Mouse (Mus musculus) retina, embryonic 14.5 days (tissue): Measurements from ENCODE around the gene Plpp6.

ENCODE experiments used
- DNase-seq: peaks from one replicate; pipeline ENCODE4 v3.0.0-alpha.2; 2015; ENCODE audit warnings: low spot score

Gene Plpp6

DNA sequence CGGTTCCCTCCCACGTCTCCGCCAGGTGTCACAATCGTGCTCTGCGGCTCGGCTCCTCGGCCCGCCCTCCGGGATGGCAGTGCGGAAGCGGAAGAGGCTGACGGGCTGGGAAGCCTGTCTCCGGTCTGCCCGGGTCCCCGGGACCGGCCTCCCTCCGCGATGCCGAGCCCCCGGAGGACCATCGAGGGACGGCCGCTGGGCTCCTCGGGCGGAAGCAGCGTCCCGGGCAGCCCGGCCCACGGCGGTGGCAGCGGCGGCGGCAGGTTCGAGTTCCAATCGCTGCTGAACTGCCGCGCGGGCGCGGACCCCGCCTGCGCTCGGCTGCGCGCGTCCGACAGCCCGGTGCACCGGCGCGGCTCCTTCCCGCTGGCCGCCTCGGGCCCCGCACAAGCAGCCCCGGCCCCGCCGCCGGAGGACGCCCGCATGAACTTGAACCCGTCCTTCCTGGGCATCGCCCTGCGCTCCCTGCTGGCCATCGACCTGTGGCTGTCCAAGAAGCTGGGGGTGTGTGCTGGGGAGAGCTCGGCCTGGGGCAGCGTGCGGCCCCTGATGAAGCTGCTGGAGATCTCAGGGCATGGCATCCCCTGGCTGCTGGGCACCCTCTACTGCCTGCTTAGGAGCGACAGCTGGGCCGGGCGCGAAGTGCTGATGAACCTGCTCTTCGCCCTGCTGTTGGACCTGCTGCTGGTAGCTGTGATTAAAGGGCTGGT lies at the start of gene Plpp6:
Gene Plpp6, plus strand, starts transcription at position 112 of the 710 bp plus-strand sequence.
- DNase-seq, result peak; percentile 72

DNA sequence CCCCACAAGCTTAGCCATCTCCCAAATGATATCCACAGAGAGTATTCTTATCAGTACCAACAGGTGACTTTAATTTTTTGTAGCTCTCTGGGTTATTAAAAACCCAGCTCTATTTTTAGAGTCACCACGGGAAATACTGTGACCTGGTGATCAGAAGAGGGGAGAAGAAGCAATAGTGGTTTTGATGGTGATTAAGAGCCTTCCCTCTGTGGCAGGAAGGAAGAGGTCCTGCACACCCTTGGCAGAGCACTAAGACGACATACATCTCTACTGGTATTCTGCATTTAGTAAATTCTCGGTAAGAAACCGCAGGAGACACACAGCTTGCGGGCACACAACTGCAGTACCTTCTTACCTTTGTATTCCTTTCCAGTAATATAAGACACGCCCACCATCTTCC lies 49.2 kb upstream of the Plpp6 start:
- no peak for DNase-seq

DNA sequence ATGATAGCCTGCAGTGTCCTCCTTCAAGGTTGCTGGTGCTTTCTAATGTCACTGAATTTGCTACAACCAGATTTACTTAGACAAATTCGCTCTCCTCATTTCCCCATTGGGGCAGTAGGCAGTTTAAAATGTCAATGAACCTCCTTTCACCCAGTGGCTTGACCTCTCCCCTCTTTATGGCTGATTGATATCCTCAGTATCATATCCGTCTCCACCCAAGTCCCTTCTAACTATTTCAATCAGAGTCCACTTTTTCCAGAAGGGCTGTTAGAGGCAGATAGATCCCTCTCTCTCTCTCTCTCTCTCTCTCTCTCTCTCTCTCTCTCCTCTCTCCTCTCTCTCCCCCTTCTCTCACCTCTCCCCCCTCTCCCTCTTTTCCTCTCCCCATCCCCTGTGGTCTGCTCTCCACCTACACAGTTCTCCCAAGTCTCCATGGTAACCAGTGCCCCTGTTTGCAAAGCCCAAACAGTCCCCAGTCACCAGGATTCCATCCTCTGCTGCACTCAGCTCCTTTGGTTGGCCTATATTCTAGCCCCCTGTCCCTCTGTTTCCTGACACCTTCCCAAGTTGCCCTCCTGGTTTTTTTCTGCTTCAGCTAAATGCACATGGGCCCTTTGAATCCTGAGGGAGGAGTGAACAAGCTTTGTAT lies 48.0 kb upstream of the Plpp6 start:
- no peak for DNase-seq

DNA sequence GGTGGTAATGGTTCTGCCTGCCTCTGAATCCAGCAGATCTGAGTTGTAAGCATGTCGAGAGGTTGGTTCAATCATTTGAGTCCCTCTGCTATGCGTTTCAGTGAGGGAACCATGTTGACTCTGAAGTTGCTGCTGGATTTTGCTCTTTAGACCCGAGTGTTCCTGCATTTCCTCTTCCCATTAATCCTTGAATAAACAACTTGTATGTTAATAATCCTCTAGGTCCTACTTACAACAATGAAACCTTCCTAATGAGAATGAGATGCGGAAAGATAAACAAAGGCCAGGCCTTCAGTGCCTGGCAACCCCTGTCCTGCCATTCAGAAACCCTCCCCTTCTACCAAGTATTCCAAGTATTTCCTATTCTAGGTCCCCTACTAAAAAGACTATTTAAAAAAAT lies 47.3 kb upstream of the Plpp6 start:
- no peak for DNase-seq

GRCm38 (mm10) chr19:28917839-28918238 lies 45.9 kb upstream of the Plpp6 start:
- no peak for DNase-seq

DNA sequence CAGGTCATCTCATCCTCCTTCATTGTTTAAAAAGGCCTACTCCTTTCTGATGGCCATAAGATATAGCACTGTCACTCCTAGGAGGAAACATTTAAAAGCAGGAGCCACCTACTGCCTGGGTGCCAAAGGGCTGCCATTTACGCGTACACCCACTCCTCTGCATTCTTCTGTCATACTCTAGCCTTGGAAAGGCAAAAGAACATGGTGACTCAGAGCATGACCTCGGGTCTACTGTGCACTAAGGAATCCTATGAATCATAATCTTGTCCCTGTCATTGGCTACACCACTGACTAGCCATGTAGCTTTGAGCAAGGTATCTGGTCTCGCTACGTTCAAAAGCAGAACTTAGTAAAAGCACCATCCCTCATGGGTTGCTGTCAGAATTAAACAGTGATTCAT lies 37.4 kb upstream of the Plpp6 start:
- no peak for DNase-seq

GRCm38 (mm10) chr19:28927396-28927795 lies 36.4 kb upstream of the Plpp6 start:
- no peak for DNase-seq

DNA sequence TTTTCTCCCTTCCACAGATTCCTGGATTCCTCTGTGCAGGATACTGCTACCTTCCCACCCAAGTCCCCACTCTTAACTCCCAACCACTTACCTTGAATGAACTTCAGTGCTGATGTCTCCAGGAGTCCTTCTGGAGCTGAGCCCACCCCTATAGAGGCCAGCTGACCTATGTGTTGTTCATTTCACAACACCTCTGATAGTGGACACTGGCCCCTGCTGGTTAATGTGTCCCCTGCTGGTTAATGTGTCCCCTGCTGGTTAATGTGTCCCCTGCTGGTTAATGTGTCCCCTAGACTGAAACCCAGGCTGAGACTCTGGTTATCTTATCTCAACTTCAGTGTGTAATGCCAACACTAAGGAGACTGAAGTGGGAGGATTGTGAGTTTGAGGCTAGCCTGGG lies 34.7 kb upstream of the Plpp6 start:
- DNase-seq, result no peak

DNA sequence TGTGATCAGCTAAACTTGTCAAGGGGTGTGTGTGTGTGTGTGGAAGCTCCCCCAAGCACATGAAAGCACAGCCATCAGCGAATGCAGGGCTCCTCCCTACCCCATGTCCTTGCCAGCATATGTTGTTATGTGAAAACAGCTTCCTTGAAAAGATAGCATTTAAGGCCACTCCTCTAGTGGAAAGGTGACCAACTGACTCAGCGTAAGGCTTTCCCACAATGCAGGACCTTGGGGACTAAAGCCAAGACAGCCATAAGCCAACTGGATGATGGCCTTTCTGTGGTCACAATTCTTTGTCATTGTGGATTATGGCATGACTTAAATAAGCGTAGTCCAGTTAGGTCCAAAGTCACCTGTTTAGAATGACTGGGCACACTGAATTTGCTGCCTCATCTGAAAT lies 28.9 kb upstream of the Plpp6 start:
- DNase-seq, result no peak

- DNase-seq, result no peak
These were observed 23.4 kb upstream of the Plpp6 start for GRCm38 (mm10) chr19:28940135-28940874.

- no peak for DNase-seq
These were observed 22.5 kb upstream of the Plpp6 start for GRCm38 (mm10) chr19:28941271-28941670.

DNA sequence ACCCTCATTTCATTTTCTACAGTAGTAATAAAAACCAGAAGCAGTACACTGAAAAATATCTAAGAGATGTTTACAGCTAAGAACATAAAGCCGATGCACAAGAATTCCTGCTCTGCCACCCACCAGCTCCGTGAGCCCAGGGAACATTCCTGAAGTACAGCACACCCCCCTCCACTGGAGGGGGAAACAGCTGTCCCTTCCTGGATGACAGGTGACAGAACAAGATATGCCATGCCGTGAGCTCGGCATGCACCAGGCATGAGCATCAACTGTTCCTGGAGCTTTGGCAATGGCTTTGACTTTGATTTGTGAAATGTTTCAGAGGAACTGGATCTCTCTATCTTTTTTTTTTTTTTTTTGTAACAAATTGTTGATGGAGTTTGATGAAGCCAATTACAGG lies 17.0 kb upstream of the Plpp6 start:
- no peak for DNase-seq

- no peak for DNase-seq
These were observed 16.4 kb upstream of the Plpp6 start for GRCm38 (mm10) chr19:28947311-28947710.

DNA sequence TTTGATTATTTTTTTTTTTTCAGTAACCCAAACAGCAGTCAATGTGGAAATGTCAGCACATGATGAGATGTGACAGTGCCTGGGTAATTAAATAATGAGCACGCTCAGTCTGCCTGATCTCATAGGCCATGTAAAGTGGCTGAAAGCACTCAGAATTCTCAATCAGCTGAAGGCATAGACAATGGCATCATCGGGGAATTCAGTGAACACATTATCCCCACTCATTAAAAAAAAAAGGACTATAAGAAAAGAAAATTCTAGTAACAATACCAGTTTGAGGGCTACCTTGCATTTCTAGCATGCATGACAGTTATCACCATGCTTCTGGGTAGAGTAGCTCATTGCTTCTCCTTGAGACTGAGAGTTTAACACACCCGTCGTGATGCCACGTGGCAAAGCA lies 12.5 kb upstream of the Plpp6 start:
- DNase-seq, result peak; percentile 58

DNA sequence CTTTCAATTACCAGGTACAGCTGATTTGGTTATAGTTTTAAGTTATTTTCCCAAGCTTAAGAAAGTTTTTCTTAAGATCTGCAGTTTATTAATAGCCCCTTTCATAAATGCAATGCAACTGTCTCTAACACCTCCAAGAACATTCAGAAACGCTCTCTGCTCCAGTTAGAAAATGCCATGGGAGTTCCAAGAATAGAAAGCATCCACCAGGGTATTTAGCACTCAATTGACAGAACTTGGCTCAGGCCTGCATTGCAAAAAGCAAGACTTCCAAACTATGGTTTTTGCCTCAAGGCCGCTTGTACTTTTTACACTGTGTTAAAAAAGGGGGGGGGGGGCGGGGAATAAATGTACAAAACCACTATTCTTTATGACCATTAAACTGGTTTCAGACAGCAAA lies 640 bp upstream of the Plpp6 start:
- no peak for DNase-seq

DNA sequence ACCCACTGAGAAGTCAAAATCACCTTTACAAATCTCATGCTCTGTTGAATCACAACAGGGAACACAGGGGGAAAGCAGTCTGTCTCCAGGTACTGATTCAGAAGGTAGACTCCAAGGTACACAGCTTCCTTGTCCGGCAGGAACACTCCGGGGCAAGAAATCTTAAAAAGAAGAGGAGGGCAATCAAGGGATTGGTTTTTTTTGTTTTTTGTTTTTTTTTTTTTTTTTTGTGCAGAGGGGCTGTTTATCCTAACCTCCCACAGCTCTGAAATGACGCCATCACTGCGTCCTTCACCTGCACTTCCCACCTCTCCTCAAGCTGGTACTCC lies 276 bp upstream of the Plpp6 start:
- DNase-seq, result no peak

GRCm38 (mm10) chr19:28964552-28964903 lies 775 bp downstream of the Plpp6 start:
- DNase-seq, result no peak

DNA sequence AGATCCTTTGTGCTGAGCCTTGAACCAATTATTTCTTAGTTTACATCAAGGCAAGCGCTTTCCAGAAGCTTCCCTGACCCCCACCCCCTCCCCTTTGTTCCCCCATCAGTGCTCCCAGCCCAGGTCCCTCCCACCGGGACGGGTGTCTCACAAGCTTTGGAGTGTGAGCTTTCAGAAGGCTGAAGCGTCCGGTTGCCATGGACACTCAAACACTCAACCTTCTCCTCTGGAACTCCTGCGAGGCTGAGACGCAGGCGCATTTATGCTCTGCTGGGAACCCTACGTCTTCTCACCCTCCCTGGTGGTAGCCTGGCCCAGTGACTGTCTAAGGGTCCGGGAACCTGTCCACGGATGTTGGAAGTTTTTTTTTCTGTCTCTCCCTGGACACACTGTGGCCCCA lies 3.9 kb downstream of the Plpp6 start, which contains the start of gene 4430402I18Rik:
Gene 4430402I18Rik, minus strand, starts transcription at position 149 of the 400 bp plus-strand sequence.
- DNase-seq, result peak; percentile 79

DNA sequence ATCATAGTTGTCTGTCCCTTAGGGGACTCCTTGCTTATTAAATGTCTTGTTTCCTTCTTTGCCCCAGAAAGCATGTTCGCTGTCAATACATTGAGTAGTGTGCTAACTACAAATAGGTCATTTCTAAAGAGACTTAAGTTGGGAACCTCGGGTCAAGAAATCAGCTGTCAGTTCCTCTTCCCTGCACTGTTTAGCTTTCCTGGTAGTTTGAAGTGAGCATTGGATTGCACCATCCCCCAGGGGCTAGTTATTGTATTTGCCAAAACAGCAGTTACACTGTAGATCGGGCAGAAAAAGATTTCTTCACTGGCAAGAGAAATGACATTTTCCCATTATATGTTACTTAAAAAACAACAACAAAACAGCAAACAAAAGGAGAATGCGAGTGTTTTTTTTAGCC lies 4.4 kb downstream of the Plpp6 start:
- DNase-seq, result no peak

- DNase-seq, result no peak
These were observed 5.5 kb downstream of the Plpp6 start for GRCm38 (mm10) chr19:28969231-28969630.

DNA sequence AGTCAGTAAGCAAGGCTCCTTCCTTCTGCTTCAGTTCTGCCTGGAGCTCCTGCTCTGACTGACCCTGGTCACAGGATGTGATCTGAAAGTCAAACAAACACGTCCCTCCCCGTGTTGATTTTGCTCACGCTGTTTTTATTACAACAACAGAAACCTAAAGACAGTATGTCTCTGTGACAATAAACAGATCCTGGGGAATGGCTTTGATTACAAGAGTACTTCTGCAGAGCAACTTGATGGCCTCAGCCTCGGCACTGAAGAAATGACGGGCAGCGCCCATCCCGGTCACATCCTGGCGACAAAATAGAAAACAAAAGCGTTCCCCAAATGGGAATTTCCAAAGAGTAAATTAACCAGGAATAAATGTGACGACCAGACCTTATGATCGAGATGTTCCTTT lies 6.5 kb downstream of the Plpp6 start:
- DNase-seq, result no peak

GRCm38 (mm10) chr19:28974862-28975611 lies 11.3 kb downstream of the Plpp6 start:
- DNase-seq, result peak; percentile 87

DNA sequence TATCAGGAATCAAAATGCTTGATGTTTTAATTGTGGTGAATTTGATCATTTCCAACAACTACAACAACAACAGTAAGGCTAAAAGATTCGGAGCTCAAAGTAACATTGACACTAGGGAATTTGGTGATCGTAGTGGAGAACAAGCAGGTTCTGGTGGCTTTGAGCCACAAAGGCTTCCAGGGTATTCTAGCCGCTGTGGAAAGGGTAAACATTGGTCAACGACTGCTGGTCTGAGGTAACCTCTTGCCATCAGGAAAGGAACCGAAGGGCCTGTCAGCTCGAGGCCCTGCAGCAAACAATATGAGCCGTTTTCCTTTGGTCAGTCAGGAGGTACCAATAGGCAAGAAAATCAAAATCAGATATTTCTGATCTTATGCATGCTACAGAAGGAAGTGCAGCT lies 18.9 kb downstream of the Plpp6 start:
- DNase-seq, result no peak
